Mouse (Mus musculus): Measurements from ENCODE around the gene Gpr153. TPM values are rescaled to one million over a fixed set of nuclear protein-coding genes. Genes with fewer than 3 reads are reported as not detected.
A peak's percentile ranks its signal among the peaks of the same experiment; 100 is the strongest.

The Gpr153 gene
- polyA plus RNA-seq, 1 experiment from 2014 or later = 11.8 TPM

DNA sequence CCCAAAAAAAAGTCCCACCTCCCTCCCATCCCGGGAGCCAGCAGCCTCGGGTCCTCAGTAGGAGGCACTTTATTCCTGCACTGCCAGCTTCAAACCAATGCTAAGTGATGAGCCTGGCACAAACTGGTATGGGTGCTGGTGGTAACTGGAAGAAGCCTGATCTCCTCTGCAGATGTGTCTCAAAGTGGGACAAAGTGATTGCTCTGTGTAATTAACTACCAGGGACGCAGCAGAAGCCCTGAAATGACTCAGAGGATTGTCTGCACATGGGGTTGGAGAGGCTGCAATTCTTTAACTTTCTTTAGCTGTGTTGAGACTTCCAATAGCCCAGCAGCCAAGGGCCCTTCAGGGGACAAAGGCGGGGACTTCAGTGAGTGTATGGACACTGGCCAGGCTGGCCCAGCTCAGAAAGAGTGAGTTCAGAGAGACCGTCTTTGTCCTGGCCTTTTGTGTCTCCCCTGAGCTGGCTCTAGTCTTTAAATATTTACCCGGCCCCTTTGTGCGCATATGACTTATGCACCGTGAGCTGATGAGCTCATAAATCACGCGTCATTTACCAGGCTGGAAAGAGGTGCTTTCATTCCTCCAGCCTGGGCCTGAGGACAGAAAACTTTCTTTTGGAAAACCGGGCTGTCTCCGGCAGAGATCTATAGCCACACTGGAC, 18.2 kb downstream of the Gpr153 start:
- no peaks in the 10 kb centered on the region for H3K36me3 ChIP-seq
- peak; percentile 17; the same call in 1 of the 2 replicates for ATAC-seq (ENCODE audit: low read depth)
- peaks cover 80% of the 10 kb centered on the region for H3K27me3 ChIP-seq
- WGBS = 2% methylated on average over 12 of the region's 12 CpGs
- H3K9ac ChIP-seq = 0 out of 2 replicates have a peak overlapping the region, but pooled peaks have one; percentile 18
- peaks cover 68% of the 10 kb centered on the region for H3K4me1 ChIP-seq (replicated peaks)
- no peaks in the 10 kb centered on the region for H3K9me3 ChIP-seq
- H3K4me2 ChIP-seq = no peak overlapping the region
- H3K4me3 ChIP-seq = no peak overlapping the region
- H3K27ac ChIP-seq (replicated peaks) = peak overlapping the region; percentile 28; the same call in 1 of the 2 replicates

DNA sequence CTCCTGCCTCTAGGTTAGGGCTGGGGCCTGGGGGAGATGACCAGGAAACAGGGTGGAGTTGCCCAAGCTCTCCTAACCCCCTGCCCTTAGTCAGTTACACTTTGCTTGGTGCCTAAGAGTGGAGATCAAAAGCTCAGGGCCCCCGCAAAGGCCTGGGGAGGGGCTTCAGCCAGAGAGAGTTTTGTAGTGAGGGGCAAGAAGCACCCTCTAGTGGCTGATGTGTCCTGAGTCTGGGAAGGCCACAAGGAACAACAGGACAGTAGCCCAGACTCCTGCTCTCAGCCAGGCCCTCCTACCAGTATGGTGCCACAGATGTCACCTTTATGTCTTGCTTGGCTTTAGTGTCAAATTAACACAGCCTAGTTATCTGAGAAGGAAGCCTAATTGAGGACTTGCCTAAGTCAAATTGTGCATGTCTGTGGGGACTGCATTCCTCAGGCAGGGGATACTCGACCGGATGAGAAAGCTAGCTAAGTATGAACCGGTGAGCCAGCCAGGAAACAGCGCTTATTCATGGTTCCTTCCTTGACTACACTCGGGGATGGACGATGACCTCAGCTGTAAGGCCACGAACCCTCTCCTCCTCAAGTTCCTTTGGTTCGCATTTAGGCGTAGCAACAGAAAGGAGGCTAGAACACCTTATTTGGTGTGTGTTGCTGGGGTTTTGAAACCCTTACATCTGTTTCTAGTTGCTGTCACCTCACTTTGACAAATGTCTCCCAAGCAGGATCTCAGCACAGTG, 20.3 kb downstream of the Gpr153 start:
- H3K36me3 ChIP-seq = no peaks in the 10 kb centered on the region
- H3K9ac ChIP-seq = no peak overlapping the region
- 51% methylated on average over 10 of the region's 10 CpGs for WGBS
- H3K27me3 ChIP-seq = peaks cover 64% of the 10 kb centered on the region
- H3K4me3 ChIP-seq = no peak overlapping the region
- no peaks in the 10 kb centered on the region for H3K9me3 ChIP-seq
- ATAC-seq (ENCODE audit: low read depth) = no peak
- peaks cover 69% of the 10 kb centered on the region for H3K4me1 ChIP-seq (replicated peaks)
- no peak overlapping the region for H3K4me2 ChIP-seq
- H3K27ac ChIP-seq (replicated peaks) = no peak overlapping the region

DNA sequence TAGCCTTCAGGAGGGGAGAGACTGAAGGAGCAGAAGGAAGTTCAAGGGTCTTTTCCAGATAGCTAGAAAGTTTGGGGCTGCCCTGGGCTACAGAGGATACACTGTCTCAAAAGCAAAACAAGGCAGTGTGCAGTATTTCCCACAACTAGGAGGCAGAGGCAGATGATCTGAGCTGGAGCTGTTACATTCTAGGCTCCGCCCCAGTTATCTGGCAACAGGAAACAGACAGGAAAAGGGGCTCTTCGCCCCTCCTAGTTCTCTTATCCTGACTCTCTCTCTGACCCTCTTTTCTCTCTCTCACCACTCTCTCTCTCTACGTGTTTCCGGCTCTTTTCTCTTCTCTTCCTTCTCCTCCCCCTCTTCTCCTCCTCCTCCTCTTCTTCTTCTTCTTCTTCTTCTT, 21.9 kb downstream of the Gpr153 start:
- Histone ChIP-seq H3K27me3 (peaks cover 51% of the 10 kb centered on the region), H3K4me2 (no peak overlapping the region), H3K9ac (no peak overlapping the region), H3K9me3 (no peaks in the 10 kb centered on the region), H3K36me3 (peaks cover 13% of the 10 kb centered on the region), H3K27ac (replicated peaks) (no peak overlapping the region), H3K4me3 (no peak overlapping the region), H3K4me1 (replicated peaks) (peaks cover 55% of the 10 kb centered on the region)
- WGBS = 52% methylated on average over 4 of the region's 4 CpGs
- ATAC-seq (ENCODE audit: low read depth) = no peak

DNA sequence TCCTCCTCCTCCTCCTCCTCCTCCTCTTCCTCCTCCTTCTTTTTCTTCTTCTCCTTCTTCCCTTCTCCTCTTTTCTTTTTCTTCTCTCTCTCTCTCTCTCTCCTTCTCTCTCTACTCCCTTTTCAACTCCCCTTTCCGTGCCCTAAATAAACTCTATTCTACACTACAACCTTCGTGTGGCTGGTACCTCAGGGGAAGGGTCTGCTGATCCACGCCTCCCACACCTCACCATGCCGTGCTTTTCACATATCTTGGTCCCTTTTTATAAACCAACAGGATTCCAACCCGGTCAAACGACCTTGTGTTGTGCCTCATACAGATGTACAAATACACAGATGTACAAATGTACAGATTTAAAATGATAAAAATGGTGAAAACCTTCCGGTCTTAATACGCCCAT, 22.3 kb downstream of the Gpr153 start:
- Histone ChIP-seq H3K27ac (replicated peaks) (0 out of 2 replicates have a peak overlapping the region, but pooled peaks have one; percentile 24), H3K36me3 (peaks cover 17% of the 10 kb centered on the region), H3K9me3 (no peaks in the 10 kb centered on the region), H3K4me1 (replicated peaks) (peaks cover 51% of the 10 kb centered on the region), H3K9ac (peak overlapping the region; percentile 61), H3K27me3 (peaks cover 46% of the 10 kb centered on the region), H3K4me2 (peak overlapping the region; percentile 69), H3K4me3 (peak overlapping the region; percentile 96)
- no peak for ATAC-seq (ENCODE audit: low read depth)
- 25% methylated on average over 8 of the region's 8 CpGs for WGBS

DNA sequence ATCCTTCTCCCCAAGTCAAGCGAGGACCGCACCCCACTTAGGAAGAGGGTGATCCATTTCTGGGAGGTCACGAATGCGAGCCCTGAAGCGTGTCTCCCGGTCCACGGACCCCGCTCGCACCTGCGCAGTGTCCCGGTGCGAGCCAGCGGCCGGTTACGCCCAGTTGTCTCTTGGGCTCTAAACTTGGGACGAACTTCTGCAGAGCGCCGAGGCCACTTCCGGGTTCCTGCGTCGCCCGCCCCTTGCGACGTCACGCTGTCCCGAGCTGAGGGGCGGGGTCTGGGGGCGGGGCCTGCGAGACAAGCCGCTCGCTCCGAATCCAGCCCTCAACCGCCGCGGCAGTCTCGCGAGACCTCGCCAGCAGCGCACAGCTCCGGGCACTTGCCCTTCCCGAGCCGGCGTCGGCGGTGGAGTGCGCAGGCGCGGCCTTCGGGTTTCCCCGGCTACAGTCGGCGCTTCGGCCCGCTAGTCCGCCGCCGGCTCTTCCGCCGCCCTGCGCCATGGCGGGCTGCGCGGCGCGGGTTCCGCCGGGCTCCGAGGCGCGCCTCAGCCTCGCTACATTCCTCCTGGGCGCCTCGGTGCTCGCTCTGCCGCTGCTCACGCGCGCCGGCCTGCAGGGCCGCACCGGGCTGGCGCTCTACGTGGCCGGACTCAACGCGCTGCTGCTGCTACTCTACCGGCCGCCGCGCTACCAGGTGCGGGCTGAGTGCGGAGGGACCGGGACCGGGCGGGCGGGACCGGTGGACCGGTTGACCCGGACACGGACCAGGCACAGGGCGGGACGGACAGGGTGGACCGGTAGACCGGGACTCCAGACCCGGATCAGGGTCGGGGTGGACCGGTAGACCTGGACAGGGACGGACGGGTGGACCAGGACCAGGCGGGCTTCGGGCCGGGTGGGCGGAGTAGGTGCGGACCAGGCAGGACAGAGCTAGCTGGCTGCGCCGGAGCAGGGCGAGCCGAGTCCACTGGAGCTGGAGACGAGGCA, 23.1 kb downstream of the Gpr153 start, which contains the start of gene Icmt:
Icmt (plus strand) TSS at position 354 of the 988 bp plus-strand sequence.
- WGBS = under 1% methylated on average over 118 of the region's 119 CpGs
- Histone ChIP-seq H3K27ac (replicated peaks) (peak within 1 kb of the TSS; percentile 86), H3K9me3 (no peaks in the 10 kb centered on the region), H3K4me2 (peak within 1 kb of the TSS; percentile 98), H3K4me3 (peak within 1 kb of the TSS; percentile 96), H3K4me1 (replicated peaks) (peaks cover 43% of the 10 kb centered on the region), H3K27me3 (peaks cover 39% of the 10 kb centered on the region), H3K36me3 (peaks cover 25% of the 10 kb centered on the region), H3K9ac (peak within 1 kb of the TSS; percentile 97)
- peak; percentile 94 for ATAC-seq (ENCODE audit: low read depth)

DNA sequence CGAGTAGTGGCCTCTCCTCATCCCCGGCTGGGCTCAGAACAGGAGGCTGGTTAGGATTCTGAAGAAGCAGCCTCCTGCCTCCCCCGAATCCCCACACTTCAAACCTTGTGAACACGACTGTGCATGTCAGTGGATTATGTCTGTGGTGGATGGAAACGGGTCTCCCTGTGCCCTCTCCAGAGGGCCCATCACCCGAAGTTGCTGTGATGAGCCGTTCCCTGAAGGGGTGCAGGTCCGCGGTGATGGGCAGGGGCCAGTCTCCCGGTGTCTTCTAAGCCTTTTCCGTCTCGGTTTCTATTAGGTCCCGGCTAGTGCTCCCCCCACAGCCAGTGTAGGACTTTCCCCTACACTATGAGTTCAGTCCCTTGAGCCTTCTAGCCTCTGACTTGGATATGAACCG, 24.8 kb downstream of the Gpr153 start:
- Histone ChIP-seq H3K4me2 (peak overlapping the region; percentile 98; the same call in 1 of the 2 replicates), H3K36me3 (peaks cover 42% of the 10 kb centered on the region), H3K4me3 (no peak overlapping the region), H3K4me1 (replicated peaks) (peaks cover 26% of the 10 kb centered on the region), H3K27ac (replicated peaks) (no peak overlapping the region), H3K9me3 (no peaks in the 10 kb centered on the region), H3K9ac (peak overlapping the region; percentile 97; the same call in 1 of the 2 replicates), H3K27me3 (peaks cover 22% of the 10 kb centered on the region)
- no peak for ATAC-seq (ENCODE audit: low read depth)
- 91% methylated on average over 14 of the region's 14 CpGs for WGBS

DNA sequence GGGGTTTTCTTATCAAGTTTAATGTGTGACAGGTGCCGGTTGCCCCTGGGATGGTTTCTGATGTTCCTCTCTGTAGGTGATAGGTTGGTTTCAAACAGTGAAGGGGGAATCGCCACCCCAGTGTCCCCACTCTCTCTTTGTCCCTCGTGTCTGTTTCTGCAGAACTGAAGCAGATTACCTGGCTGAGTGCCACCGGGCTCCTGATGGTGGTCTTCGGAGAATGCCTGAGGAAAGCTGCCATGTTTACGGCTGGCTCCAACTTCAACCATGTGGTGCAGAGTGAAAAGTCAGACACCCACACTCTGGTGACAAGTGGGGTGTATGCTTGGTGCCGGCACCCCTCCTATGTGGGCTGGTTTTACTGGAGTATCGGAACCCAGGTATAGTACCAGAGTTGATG, 26.3 kb downstream of the Gpr153 start:
- Histone ChIP-seq H3K9me3 (no peaks in the 10 kb centered on the region), H3K36me3 (peaks cover 51% of the 10 kb centered on the region), H3K4me1 (replicated peaks) (peaks cover 30% of the 10 kb centered on the region), H3K27ac (replicated peaks) (no peak overlapping the region), H3K4me2 (no peak overlapping the region), H3K27me3 (peaks cover 7% of the 10 kb centered on the region), H3K9ac (no peak overlapping the region), H3K4me3 (no peak overlapping the region)
- ATAC-seq (ENCODE audit: low read depth) = no peak
- 91% methylated on average over 8 of the region's 8 CpGs for WGBS

DNA sequence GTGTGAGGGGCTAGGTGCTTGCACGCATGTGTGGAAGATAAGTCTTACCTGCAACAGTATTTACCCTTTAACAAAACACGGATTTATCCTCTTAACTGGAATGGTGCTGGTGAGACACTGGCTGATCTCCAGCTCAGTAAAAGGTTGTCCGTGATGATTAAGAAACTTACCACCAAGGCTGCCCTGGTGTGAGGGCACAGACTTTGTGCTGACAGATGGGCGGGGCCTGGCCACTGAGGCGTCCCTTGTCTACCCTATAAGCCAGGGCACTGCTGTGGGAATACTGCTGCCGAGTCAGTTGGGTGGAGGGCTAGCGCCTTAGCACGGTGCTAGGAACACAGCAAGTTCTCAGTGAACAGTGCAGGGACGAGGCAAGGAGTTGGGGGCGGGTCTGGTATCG, 28.0 kb downstream of the Gpr153 start:
- no peak overlapping the region for H3K27ac ChIP-seq (replicated peaks)
- no peaks in the 10 kb centered on the region for H3K9me3 ChIP-seq
- H3K36me3 ChIP-seq = peaks cover 51% of the 10 kb centered on the region
- no peak overlapping the region for H3K4me2 ChIP-seq
- H3K4me1 ChIP-seq (replicated peaks) = peaks cover 40% of the 10 kb centered on the region
- no peak overlapping the region for H3K9ac ChIP-seq
- no peak for ATAC-seq (ENCODE audit: low read depth)
- no peaks in the 10 kb centered on the region for H3K27me3 ChIP-seq
- H3K4me3 ChIP-seq = no peak overlapping the region
- 81% methylated on average over 11 of the region's 11 CpGs for WGBS

DNA sequence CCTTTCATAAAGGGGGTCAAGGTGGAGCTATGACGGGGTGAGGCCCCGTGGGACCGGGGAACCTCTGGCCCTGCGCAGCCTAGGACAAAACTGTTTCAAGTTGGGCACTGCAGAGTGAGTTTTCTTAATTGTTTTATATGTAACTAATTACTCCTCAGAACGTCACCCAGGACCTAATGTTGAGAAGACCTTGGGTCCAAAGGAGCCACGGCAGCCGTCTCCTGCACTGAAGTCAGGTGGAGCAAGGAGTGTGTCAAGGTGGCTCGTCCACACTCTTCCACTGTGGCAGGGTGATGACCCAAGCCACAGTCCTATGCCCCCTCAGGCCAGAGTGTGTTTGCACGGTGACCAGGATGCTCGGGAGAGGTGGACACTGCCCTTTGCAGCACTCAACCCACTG, 29.1 kb downstream of the Gpr153 start:
- H3K27ac ChIP-seq (replicated peaks) = no peak overlapping the region
- H3K9ac ChIP-seq = no peak overlapping the region
- no peak overlapping the region for H3K4me2 ChIP-seq
- no peak overlapping the region for H3K4me3 ChIP-seq
- H3K36me3 ChIP-seq = peaks cover 58% of the 10 kb centered on the region
- H3K4me1 ChIP-seq (replicated peaks) = peaks cover 39% of the 10 kb centered on the region
- no peaks in the 10 kb centered on the region for H3K27me3 ChIP-seq
- 91% methylated on average over 10 of the region's 10 CpGs for WGBS
- ATAC-seq (ENCODE audit: low read depth) = no peak
- no peaks in the 10 kb centered on the region for H3K9me3 ChIP-seq

DNA sequence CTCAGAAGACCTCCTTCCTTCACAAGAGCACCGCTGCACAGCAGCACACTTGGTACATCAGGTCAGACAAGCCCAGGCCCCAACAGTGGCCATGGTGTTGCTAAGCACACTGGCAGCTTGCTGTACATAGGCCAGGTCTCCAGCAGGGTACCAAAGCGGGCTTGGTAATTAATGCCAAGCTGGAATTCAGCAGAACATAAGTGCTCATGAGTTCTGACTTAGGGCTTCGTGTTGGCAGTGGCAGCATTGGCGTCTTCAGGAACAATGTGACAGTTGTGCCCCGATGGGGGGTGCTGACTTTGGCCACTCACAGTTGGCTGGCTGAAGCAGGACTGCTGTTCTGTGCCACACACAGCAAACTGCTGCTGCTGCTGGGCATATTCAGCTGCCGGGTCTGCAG, 30.7 kb downstream of the Gpr153 start:
- H3K4me2 ChIP-seq = no peak overlapping the region
- peaks cover 30% of the 10 kb centered on the region for H3K4me1 ChIP-seq (replicated peaks)
- peaks cover 62% of the 10 kb centered on the region for H3K36me3 ChIP-seq
- no peak overlapping the region for H3K9ac ChIP-seq
- no peak overlapping the region for H3K27ac ChIP-seq (replicated peaks)
- ATAC-seq (ENCODE audit: low read depth) = no peak
- H3K4me3 ChIP-seq = no peak overlapping the region
- H3K9me3 ChIP-seq = no peaks in the 10 kb centered on the region
- H3K27me3 ChIP-seq = peaks cover 2% of the 10 kb centered on the region
- 87% methylated on average over 6 of the region's 6 CpGs for WGBS

DNA sequence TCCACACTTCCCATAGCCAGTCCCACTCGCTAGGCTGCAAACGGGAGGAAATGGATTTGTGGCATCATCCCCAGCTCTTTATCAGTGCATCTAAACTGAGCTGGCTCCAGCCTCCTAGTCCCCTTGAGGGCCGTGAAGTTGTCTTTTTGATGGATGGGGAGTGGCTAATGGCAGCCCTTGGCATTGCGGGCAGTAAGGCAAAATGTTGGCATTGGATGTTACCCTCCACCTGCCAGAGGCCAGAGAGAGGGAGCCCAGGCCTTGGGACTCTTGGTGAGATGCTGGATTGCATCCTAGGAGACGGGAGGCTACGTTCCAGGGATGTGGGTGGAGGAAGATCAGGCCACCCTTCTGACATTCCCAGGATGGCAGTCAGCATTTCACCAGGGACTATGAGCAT, 32.0 kb downstream of the Gpr153 start:
- H3K9me3 ChIP-seq = no peaks in the 10 kb centered on the region
- no peak overlapping the region for H3K4me3 ChIP-seq
- H3K4me2 ChIP-seq = no peak overlapping the region
- H3K9ac ChIP-seq = peak overlapping the region; percentile 22
- H3K27me3 ChIP-seq = peaks cover 15% of the 10 kb centered on the region
- WGBS = 42% methylated on average over 6 of the region's 6 CpGs
- H3K36me3 ChIP-seq = peaks cover 52% of the 10 kb centered on the region
- peak overlapping the region; percentile 69 for H3K27ac ChIP-seq (replicated peaks)
- H3K4me1 ChIP-seq (replicated peaks) = peaks cover 30% of the 10 kb centered on the region
- ATAC-seq (ENCODE audit: low read depth) = no peak

Data from neural tube, embryonic 13.5 days (tissue).